Mouse (Mus musculus) lung, adult 18-20 months (tissue): ENCODE results near the gene Nemp2.

ENCODE experiments used
- DNase-seq, 2 experiments: peaks; one replicate each; pipeline ENCODE4 v3.0.0; 2022; ENCODE audit warnings: mixed read lengths in 2 of 2

Gene Nemp2

GRCm38 (mm10) chr1:52630248-52630936 is at the start of gene Nemp2:
Nemp2 (plus strand) TSS chr1:52630703.
- peak; percentile 88 to 90 for DNase-seq

DNA sequence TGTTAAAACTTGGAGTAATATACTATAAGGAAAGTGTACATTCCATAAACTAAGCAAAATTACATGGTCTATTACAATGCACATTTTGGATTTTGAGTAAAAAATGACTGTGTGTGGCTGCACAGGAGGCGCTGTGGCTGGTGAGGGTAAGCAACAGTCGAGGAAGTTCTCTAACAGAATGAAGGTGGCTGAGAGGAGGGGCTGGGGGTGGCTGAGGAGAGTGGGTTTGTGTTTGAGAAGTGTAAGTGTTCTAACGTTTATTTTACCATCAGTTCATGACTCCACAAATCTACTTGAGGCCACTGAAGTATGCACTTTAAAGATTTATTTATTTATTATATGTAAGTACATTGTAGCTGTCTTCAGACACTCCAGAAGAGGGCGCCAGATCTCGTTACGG is 48.8 kb upstream of the Nemp2 start:
- peak; percentile 8 to 19 for DNase-seq

DNA sequence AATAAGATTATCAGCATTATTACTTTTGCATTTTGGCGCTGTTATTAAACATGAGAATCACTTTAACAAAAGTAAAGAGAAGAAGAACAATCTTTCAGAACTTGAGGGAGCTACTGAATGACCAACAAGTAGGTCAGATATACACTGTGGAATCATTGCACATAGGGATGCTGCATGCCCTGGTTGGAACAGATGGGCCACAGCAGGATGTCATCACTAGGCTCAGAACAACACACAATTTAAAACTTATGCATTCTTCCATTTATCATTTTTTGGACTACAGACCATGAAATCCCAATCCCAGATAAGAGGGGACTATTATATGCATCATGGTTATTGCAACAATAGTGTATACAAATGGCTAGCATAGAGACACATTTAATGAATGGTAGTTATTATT is 47.6 kb upstream of the Nemp2 start:
- no peak for DNase-seq

DNA sequence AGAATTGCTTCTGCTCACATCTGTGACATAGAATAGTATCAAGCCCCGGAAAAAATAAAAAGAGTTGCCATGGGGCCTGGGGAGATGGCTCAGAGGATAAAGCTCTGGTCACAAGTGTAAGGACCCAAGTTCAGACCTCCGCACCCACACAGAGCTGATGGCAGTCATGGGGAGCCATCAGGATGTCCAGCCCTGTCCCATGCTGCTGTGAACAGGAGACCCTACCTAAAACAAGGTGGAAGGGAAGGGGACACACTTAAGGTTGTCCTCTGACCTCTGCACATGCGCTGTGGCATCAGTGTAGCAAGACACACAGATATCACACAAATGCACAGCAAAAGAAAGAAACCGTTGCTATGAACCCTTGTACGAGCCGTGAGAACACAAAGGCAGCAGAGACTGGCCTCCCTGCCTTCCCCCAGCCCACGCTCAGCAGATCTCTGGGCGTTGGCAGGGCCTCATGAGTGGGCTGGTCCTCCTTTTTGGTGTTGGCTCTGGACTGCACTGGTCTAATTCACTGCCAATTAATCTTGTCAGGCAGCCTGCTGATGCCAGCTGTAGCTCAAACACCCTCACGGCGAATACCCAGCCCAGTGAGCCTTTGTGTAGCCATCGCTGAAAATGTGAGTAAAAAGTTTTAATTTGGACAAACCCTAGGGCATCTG is 33.4 kb upstream of the Nemp2 start:
- peak; percentile 34 to 41 for DNase-seq

DNA sequence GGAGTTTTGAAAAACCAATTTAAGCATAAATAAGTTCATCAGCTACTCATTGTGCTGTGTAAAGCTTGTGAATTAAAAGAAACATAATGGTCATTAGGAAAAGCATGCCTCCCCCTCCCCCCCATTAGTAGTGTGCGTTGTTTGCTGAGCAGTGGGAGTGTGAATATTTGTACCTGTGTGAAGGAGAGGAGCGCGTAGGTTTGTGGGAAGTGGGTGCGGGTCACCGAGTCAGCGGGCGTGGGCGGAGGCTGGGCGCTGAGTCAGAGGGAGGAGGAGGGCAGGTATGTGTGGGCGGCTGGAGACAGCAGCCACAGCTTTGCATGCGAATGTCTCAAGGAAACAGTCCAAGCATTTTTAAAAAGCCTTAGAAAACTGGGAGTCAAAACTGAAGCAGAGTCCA is 32.7 kb upstream of the Nemp2 start:
- peak; percentile 83 to 86 for DNase-seq

DNA sequence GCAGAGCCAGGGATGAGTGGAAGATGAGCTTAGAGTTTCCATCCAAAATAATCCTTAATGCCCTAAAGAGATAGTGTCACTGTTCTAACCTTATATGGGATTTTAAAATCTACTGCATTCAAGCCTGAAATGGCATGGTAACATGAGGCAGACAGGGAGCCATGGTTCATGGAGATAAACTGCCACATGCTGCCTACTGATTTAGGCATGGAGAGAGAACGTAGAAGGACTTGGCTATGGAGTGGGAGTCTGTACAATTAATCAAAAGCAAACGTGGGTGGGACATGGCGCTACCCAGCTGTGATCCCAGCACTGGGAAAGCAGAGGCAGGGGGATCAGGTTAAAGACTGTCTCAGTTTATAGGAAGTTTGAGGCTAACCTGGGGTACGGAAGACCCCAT is 32.1 kb upstream of the Nemp2 start:
- no peak for DNase-seq

DNA sequence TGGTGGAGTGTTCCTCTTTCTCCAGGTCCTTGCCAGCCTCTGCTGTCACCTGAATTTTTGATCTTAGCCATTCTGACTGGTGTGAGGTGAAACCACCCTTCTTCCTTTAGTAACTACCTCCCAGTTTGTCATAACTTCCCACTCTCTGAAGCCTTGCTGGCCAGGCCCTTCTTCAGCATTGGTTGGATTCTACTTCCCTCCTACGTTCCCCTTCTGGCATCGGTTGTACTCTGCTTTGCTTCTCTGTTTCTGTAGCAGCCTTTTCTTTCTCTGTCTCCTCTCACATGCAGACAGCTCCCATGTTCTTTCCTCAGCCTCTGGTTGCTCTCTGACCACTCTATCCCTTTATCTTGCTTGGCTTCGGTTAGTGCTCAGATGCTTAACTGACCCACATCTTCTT is 29.0 kb upstream of the Nemp2 start:
- DNase-seq, result no peak

- no peak for DNase-seq
Observed at GRCm38 (mm10) chr1:52607700-52608099, 22.8 kb upstream of the Nemp2 start.

GRCm38 (mm10) chr1:52608486-52608885 is 22.0 kb upstream of the Nemp2 start:
- DNase-seq, result no peak

DNA sequence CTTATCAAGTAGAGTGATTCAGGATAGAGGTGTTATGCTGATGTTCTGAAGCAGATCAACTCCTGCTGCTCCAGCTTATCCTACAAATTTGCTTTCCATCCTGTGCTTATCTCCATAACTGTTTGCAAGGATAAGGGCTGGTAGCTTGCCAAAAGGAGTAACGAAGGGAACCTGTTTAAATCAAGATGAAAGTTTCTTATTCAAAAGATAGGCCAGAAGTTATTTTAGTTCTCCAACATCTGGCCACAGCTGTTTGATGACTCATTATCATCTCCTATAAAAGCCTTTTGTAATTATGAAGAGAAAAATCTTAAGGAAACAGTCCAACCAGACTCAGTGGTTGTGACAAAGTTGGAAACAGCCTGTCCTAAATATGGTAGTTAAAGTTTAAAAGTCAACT is 12.3 kb upstream of the Nemp2 start:
- DNase-seq, result no peak

- no peak for DNase-seq
Observed at GRCm38 (mm10) chr1:52620442-52620841, 10.1 kb upstream of the Nemp2 start.

- no peak for DNase-seq
Observed at GRCm38 (mm10) chr1:52630937-52631299, 415 bp downstream of the Nemp2 start.

GRCm38 (mm10) chr1:52631570-52631969 is 1.1 kb downstream of the Nemp2 start:
- DNase-seq, result no peak

GRCm38 (mm10) chr1:52634251-52634650 is 3.7 kb downstream of the Nemp2 start:
- DNase-seq, result no peak

DNA sequence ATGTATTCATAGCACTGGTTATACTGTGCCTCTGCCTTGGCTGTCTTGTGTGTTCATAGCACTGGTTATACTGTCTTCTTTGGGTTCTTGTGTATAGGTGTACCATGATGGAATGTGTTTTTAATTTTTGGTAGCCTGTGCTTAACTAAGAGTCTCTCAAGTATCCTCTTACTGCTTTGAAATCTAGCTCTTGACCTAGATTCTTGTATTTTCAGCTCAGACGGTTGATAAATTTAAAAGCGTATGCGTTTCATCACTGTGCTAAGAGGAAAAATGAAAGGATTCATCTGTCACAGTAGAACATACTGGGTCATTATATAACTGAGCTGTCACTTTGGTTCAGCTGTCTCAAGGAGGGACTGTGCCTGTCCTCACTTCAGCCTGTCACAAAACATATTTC is 5.4 kb downstream of the Nemp2 start:
- no peak for DNase-seq

- no peak for DNase-seq
Observed at GRCm38 (mm10) chr1:52638101-52638500, 7.6 kb downstream of the Nemp2 start.

DNA sequence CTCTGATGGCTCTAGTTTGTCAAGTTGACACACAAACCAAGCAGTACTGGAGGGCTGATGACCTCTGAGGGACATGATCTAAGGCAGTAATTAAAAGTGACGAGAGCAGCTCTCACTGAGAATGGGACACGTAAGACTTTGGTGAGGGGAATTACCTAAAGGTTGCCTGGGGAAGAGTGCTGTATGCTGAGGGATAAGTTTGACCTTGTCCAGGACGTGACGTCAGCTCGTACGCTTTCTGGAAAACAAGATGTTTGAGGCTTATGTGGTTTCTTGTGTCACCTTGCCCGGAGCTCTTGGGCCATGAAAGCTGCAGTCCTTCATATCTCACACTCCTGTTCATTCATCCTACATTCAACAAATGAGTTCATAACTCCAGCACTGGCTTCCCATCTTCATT is 8.6 kb downstream of the Nemp2 start:
- no peak for DNase-seq

DNA sequence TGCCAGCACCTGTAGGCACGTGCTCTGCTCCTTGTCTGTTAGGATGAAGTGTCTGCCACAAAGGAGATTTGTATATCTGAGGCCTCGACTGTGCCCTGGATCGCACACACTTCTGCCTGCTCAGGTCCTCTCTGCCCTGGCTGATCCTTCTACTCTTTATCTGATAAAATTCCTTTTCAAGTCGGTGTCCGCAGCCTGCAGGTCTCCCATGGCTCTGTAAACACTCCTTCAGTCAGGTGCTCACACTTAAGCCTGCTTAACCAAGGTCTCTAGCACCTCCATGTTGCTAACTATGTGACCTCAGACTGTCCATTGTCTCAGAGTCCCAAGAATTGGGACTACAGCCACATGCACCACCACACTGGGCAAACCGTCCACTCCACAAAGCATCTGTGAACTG is 9.8 kb downstream of the Nemp2 start:
- peak in 1 of 2 experiments; percentile 17 for DNase-seq

GRCm38 (mm10) chr1:52640736-52641135 is 10.2 kb downstream of the Nemp2 start:
- no peak for DNase-seq

DNA sequence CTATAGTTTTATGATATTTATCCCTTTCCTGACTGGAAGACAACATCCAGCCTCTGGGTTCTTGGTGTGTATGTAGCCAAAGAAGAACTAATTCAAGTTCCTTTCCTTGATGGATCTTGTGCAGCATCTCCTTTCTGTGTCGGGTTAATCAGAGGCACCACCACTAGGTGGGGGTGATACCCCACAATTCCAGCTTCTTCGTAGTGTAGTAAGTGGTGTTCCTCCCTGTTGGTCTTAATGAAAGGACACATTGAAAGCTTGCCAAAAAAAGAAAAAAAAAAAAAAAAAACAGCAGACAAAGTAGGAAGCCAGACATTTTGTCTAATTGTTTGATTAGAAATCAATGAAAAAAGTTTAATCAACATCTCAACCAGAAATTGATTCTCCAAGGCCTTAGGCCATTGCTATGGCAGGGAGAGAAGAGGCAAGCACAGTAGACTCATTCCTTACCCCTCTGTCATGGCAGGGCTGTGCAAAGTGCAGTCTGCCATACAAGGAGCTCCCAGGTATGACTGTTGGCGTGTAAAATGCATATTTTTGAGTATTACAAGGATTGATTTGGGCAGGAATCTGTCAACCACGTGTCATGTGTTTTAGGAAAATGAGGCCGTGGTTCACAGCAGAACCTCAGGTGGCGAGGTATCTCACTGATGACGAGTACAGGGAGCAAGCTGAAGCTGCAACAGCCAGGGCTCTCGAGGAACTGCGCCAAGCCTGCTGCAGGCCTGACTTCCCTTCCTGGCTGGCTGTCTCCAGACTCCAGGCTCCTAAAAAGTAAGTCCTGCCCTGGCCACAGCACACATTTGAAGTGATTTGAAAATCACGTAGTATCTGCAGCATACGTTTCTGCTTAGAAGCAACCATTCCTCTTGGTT is 17.9 kb downstream of the Nemp2 start:
- peak; percentile 74 to 76 for DNase-seq

GRCm38 (mm10) chr1:52650066-52650465 is 19.6 kb downstream of the Nemp2 start:
- DNase-seq, result no peak

DNA sequence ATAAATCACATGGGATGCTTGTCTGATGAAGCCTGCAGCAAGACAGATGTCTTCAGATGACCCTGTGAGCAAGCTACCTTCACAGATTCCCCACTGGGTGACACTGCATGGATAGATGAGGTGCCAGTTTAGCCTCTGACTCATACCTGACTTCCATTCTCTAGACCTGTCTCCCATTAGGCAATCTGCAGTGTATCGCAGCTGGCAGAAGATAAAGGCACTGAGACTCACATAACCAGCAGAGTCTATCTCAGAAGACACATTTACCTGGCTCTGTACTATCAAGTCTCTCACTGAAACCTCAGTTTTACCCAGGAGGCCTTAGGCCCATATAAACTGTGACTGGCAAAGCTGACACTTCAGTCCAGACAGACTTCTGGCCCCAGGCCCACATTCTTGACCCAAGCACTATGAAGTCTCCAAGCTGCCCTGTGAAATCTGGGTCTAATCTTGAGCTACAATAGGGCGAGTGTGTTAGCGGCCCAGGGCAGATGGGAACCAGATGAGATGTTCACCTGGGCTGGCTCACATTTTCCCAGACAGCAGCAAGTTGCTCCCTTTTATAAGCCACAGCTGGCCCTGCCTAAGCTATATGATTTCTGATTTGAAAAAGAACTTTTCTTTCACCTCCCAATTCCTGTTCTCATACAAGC is 22.2 kb downstream of the Nemp2 start:
- DNase-seq, result peak in 1 of 2 experiments; percentile 33

DNA sequence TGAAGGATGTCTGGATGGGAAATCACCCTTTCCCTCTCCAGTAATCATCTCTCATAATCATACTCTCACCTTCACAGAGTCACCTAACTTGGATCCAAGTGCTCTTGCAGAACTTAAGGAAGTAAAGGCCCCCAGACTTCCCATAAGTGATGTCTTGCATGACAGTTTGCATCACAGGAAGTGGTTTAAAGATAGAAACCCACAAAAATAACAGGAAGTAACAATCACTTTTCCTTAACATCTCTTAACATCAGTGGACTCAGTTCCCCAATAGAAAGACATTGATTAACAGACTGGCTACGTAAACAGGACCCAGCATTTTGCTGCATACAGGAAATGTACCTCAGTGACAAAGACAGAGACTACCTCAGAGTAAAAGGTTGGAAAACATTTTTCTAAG is 22.9 kb downstream of the Nemp2 start:
- no peak for DNase-seq
